Mouse (Mus musculus): ENCODE results near the gene Ercc2. TPM values are rescaled to one million over a fixed set of nuclear protein-coding genes. Genes with fewer than 3 reads are reported as not detected.

Gene Ercc2
- total and polyA plus RNA-seq, 3 experiments, result 34.4 to 44.5 TPM; not detected in 1

GRCm38 (mm10) chr7:19436276-19436675 is 54.5 kb downstream of the Ercc2 start:
- Histone ChIP-seq H3K9ac (ENCODE audit: control insufficient read depth, low read depth, low read length, poor library complexity, severe bottlenecking) (no peak overlapping the region), H3K4me3 (ENCODE audit: control insufficient read depth in 1 of 2, insufficient read depth in 1 of 2, low read depth in 2 of 2, low read length in 2 of 2) (no peak overlapping the region), H3K36me3 (ENCODE audit: control insufficient read depth in 1 of 2, insufficient read depth in 2 of 2, low read length in 2 of 2) (peaks cover 3 to 7% of the 10 kb centered on the region in 2 experiments), H3K79me2 (ENCODE audit: control insufficient read depth, insufficient read depth, low read length, poor library complexity) (no peaks in the 10 kb centered on the region), H3K27ac (ENCODE audit: control insufficient read depth, low read depth, low read length) (no peak overlapping the region), H3K4me1 (ENCODE audit: control insufficient read depth in 1 of 2, insufficient read depth in 2 of 2, low read length in 2 of 2) (peaks cover 0 to 3% of the 10 kb centered on the region in 2 experiments; a peak in 2 of 4 replicates), H3K27me3 (ENCODE audit: control insufficient read depth in 1 of 2, insufficient read depth in 2 of 2, low read length in 2 of 2) (no peaks in the 10 kb centered on the region), H3K9me3 (replicated peaks; ENCODE audit: insufficient read depth, low read length) (no peaks in the 10 kb centered on the region)
- DNase-seq (ENCODE audit: low read depth, low spot score), result no peak
- TF ChIP-seq MYB (IDR thresholded peaks at IDR 0.05; ENCODE audit: low read depth, low read length) (no peak), ZC3H11A (IDR thresholded peaks at IDR 0.05; ENCODE audit: low read depth, low read length) (no peak), MXI1 (IDR thresholded peaks at IDR 0.05; ENCODE audit: low read depth, low read length) (no peak), MAFK (IDR thresholded peaks at IDR 0.05; ENCODE audit: borderline replicate concordance, low read depth, low read length) (no peak), MAX (IDR thresholded peaks at IDR 0.05; ENCODE audit: low read length) (no peak), TCF12 (IDR thresholded peaks at IDR 0.05; ENCODE audit: low read depth, low read length) (no peak), ZNF384 (IDR thresholded peaks at IDR 0.05; ENCODE audit: low read depth, low read length) (no peak), KAT2A (conservative IDR thresholded peaks at IDR 0.05; ENCODE audit: low read depth, low read length) (no peak), ZKSCAN1 (IDR thresholded peaks at IDR 0.05; ENCODE audit: low read depth, low read length) (no peak), JUND (IDR thresholded peaks at IDR 0.05; ENCODE audit: low read depth, low read length) (no peak), BHLHE40 (IDR thresholded peaks at IDR 0.05; ENCODE audit: borderline replicate concordance, low read depth, low read length) (no peak), NRF1 (IDR thresholded peaks at IDR 0.05; ENCODE audit: insufficient read depth, low read depth, low read length, poor library complexity, severe bottlenecking) (no peak), EP300 (IDR thresholded peaks at IDR 0.05; ENCODE audit: low read depth in 1 of 2, low read length in 2 of 2) (no peak)

GRCm38 (mm10) chr7:19437048-19437447 is 55.2 kb downstream of the Ercc2 start:
- Histone ChIP-seq H3K4me3 (ENCODE audit: control insufficient read depth in 1 of 2, insufficient read depth in 1 of 2, low read depth in 2 of 2, low read length in 2 of 2) (no peak overlapping the region), H3K4me1 (ENCODE audit: control insufficient read depth in 1 of 2, insufficient read depth in 2 of 2, low read length in 2 of 2) (peaks cover 1 to 11% of the 10 kb centered on the region in 2 experiments), H3K27me3 (ENCODE audit: control insufficient read depth in 1 of 2, insufficient read depth in 2 of 2, low read length in 2 of 2) (no peaks in the 10 kb centered on the region), H3K27ac (ENCODE audit: control insufficient read depth, low read depth, low read length) (no peak overlapping the region), H3K36me3 (ENCODE audit: control insufficient read depth in 1 of 2, insufficient read depth in 2 of 2, low read length in 2 of 2) (peaks cover 7 to 11% of the 10 kb centered on the region in 2 experiments), H3K9ac (ENCODE audit: control insufficient read depth, low read depth, low read length, poor library complexity, severe bottlenecking) (no peak overlapping the region), H3K79me2 (ENCODE audit: control insufficient read depth, insufficient read depth, low read length, poor library complexity) (no peaks in the 10 kb centered on the region), H3K9me3 (replicated peaks; ENCODE audit: insufficient read depth, low read length) (no peaks in the 10 kb centered on the region)
- TF ChIP-seq MAFK (IDR thresholded peaks at IDR 0.05; ENCODE audit: borderline replicate concordance, low read depth, low read length) (no peak), POLR2AphosphoS2 (IDR thresholded peaks at IDR 0.05; ENCODE audit: low read length) (no peak), MXI1 (IDR thresholded peaks at IDR 0.05; ENCODE audit: low read depth, low read length) (no peak)
- DNase-seq (ENCODE audit: low read depth, low spot score), result no peak

Data from MEL (cell line).